Mouse (Mus musculus) midbrain, embryonic 14.5 days (tissue): ENCODE measurements at regions not wholly inside any gene's neighbourhood (a gene's known extent, or its start where the extent isn't known, plus 50 kb on each side); places are given as distances from the start of the nearest gene placed in this dataset.

ENCODE experiments used
- ATAC-seq: fragments of 200-750 bp; cut with Nextera tagmentation; 2 replicates; pipeline ENCODE4 v1.8.0; 2017; ENCODE audit warnings: moderate number of reproducible peaks, moderate library complexity; ENCODE audit not compliant: low FRiP score, low TSS enrichment
- DNase-seq: peaks from one replicate; pipeline ENCODE4 v3.0.0-alpha.2; 2015
- H3K27ac ChIP-seq: fragments of 300-500 bp; sonication (generic); replicated peaks from 2 replicates; pipeline ENCODE4 v1.5.1; 2014; ENCODE audit warnings: mild to moderate bottlenecking, low read depth, low read length, moderate library complexity
- H3K27me3 ChIP-seq: fragments of 300-500 bp; sonication (generic); 2 replicates; pipeline ENCODE4 v1.6.1; 2014; ENCODE audit warnings: low read length, control low read depth, mixed read lengths; ENCODE audit not compliant: control insufficient read depth, insufficient read depth
- H3K36me3 ChIP-seq: fragments of 300-500 bp; sonication (generic); 2 replicates; pipeline ENCODE4 v1.6.1; 2014; ENCODE audit warnings: low read length, control low read depth; ENCODE audit not compliant: control insufficient read depth, insufficient read depth
- H3K4me1 ChIP-seq: fragments of 300-500 bp; sonication (generic); 2 replicates; pipeline ENCODE4 v1.6.1; 2014; ENCODE audit warnings: mild to moderate bottlenecking, antibody characterized with exemption, low read length, control low read depth; ENCODE audit not compliant: control insufficient read depth, insufficient read depth
- H3K4me2 ChIP-seq: fragments of 300-500 bp; sonication (generic); 2 replicates; pipeline ENCODE4 v1.6.1; 2014; ENCODE audit warnings: mild to moderate bottlenecking, low read length, moderate library complexity
- H3K4me3 ChIP-seq: fragments of 300-500 bp; sonication (generic); replicated peaks from 2 replicates; pipeline ENCODE4 v1.5.1; 2014; ENCODE audit warnings: low read depth, low read length
- H3K9ac ChIP-seq: fragments of 300-500 bp; sonication (generic); replicated peaks from 2 replicates; pipeline ENCODE4 v1.6.1; 2014; ENCODE audit warnings: mild to moderate bottlenecking, low read length, moderate library complexity
- H3K9me3 ChIP-seq: fragments of 300-500 bp; sonication (generic); 2 replicates; pipeline ENCODE4 v1.6.1; 2016; ENCODE audit warnings: low read length, control low read depth, mixed read lengths; ENCODE audit not compliant: control insufficient read depth
- WGBS: fragments of 180-500 bp; shearing (Covaris S2); extraction: QIAGEN DNeasy Blood & Tissue Kit; methylation state at CpG from one replicate; pipeline ENCODE4 v1.1.7; 2014; 5-methylcytosine and 5-hydroxymethylcytosine counted together

- H3K4me3 ChIP-seq: no peak overlapping the region
- DNase-seq (no peak), ATAC-seq (no peak)
- no peaks in the 10 kb centered on the region for H3K4me1 ChIP-seq
- 91% methylated on average over 4 of the region's 4 CpGs for WGBS
- no peaks in the 10 kb centered on the region for H3K27me3 ChIP-seq
- no peaks in the 10 kb centered on the region for H3K9me3 ChIP-seq
- no peaks in the 10 kb centered on the region for H3K36me3 ChIP-seq
- no peak overlapping the region for H3K9ac ChIP-seq
- no peak overlapping the region for H3K27ac ChIP-seq
- no peak overlapping the region for H3K4me2 ChIP-seq
Observed at GRCm38 (mm10) chr15:37067326-37067725, 59.8 kb upstream of the Zfp706 start.

DNA sequence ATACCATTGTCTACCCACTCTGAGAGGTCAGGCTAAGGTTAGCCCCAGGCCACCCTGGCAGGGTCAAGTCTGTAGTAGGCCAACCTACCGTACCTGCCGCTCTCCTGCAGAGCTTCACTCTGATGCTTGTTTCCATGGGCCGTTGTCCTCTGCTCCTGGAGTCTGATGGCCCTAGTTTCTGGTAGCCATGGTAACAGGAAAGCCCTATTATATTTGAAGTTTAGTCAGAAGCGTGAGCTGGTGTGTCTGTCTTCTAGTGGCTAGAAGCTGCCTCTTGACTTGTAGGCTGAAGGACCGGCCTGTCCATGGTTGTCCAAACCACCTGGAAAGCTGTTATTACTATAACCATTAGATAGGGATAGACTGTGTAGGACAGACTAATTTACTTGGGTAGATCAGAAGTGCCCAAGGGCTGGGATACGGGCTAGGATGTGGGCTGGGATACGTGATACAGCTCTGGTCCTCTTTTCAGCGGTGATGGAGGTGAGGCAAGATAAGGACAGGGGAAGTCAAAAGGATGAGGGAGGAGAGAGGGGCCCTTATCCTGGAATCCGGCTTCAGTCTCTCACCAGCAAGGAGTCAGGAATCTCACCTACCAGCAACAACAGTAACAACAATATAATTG, 58.5 kb upstream of the Zfp706 start:
- Histone ChIP-seq H3K27ac (no peak overlapping the region), H3K4me2 (no peak overlapping the region), H3K27me3 (no peaks in the 10 kb centered on the region), H3K4me3 (no peak overlapping the region), H3K4me1 (no peaks in the 10 kb centered on the region), H3K9me3 (no peaks in the 10 kb centered on the region), H3K36me3 (no peaks in the 10 kb centered on the region), H3K9ac (no peak overlapping the region)
- WGBS: 77% methylated on average over 9 of the region's 9 CpGs
- DNase-seq (no peak), ATAC-seq (no peak)

DNA sequence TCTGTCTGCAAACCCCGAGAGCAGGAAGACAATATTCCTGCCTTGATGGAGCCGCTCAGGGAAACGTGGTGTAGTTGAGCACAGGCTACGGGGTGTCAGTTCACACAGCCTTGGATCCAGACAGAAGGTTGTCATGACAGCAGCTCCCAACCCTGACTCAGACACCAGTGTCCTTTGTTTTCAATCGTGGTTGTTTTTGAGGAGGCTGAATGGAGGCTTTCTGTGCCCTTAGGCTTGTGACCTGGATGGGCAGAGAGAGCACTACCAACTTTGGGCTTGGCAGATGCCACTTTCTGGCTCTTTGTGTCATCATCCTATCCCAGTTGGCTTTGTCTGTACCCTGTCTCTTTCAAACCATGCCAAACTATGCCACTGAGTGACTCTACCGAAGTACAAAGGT, 57.8 kb upstream of the Zfp706 start:
- WGBS: 67% methylated on average over 6 of the region's 6 CpGs

GRCm38 (mm10) chr15:37063781-37064383, 56.3 kb upstream of the Zfp706 start:
- Histone ChIP-seq H3K27ac (0 out of 2 replicates have a peak overlapping the region, but pooled peaks have one; percentile 8), H3K4me3 (no peak overlapping the region), H3K9ac (no peak overlapping the region), H3K36me3 (no peaks in the 10 kb centered on the region), H3K9me3 (no peaks in the 10 kb centered on the region), H3K27me3 (no peaks in the 10 kb centered on the region), H3K4me2 (no peak overlapping the region), H3K4me1 (no peaks in the 10 kb centered on the region)
- WGBS: 92% methylated on average over 6 of the region's 6 CpGs
- DNase-seq (no peak), ATAC-seq (no peak)

More for the DNA sequence above, 57.8 kb upstream of the Zfp706 start:
- ATAC-seq (no peak), DNase-seq (no peak)
- Histone ChIP-seq H3K9me3 (no peaks in the 10 kb centered on the region), H3K4me1 (no peaks in the 10 kb centered on the region), H3K27ac (no peak overlapping the region), H3K4me2 (no peak overlapping the region), H3K9ac (no peak overlapping the region), H3K36me3 (no peaks in the 10 kb centered on the region), H3K27me3 (no peaks in the 10 kb centered on the region), H3K4me3 (no peak overlapping the region)

GRCm38 (mm10) chr15:37062585-37062984, 55.0 kb upstream of the Zfp706 start:
- Histone ChIP-seq H3K4me1 (no peaks in the 10 kb centered on the region), H3K4me3 (no peak overlapping the region), H3K9ac (no peak overlapping the region), H3K27ac (no peak overlapping the region), H3K36me3 (no peaks in the 10 kb centered on the region), H3K4me2 (no peak overlapping the region), H3K9me3 (no peaks in the 10 kb centered on the region), H3K27me3 (no peaks in the 10 kb centered on the region)
- ATAC-seq: no peak
- WGBS: 86% methylated on average over 7 of the region's 7 CpGs
- peak; percentile 41 for DNase-seq

DNA sequence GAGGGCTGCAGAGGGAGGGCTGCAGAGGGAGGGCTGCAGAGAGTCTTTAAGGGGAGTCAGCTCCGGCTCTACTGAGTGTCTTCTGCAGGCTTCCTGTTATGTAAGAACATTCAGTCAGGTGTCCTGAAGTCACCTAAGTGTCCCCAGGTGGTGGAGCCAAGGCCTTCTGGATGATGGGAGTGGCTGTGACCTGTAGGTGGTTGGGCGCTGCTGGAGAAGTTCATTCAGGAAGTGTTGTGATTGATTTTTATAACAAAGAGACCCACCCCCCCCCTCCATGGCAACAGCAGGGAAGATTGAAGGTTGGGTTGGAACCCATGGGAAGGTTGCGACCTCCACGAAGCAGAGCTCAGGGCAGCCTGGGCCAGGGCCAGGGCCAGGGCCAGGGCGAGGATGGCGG, 53.9 kb upstream of the Zfp706 start:
- no peak for ATAC-seq
- 86% methylated on average over 6 of the region's 6 CpGs for WGBS

GRCm38 (mm10) chr15:37060831-37061230, 53.3 kb upstream of the Zfp706 start:
- H3K27me3 ChIP-seq: no peaks in the 10 kb centered on the region
- no peak for ATAC-seq

More for the DNA sequence above, 53.9 kb upstream of the Zfp706 start:
- no peak overlapping the region for H3K9ac ChIP-seq
- no peaks in the 10 kb centered on the region for H3K27me3 ChIP-seq
- no peak for DNase-seq
- no peaks in the 10 kb centered on the region for H3K9me3 ChIP-seq
- H3K4me3 ChIP-seq: no peak overlapping the region
- no peaks in the 10 kb centered on the region for H3K4me1 ChIP-seq
- H3K27ac ChIP-seq: no peak overlapping the region
- no peak overlapping the region for H3K4me2 ChIP-seq
- H3K36me3 ChIP-seq: no peaks in the 10 kb centered on the region

More at GRCm38 (mm10) chr15:37060831-37061230, 53.3 kb upstream of the Zfp706 start:
- Histone ChIP-seq H3K9ac (no peak overlapping the region), H3K4me1 (no peaks in the 10 kb centered on the region), H3K36me3 (no peaks in the 10 kb centered on the region), H3K4me2 (no peak overlapping the region), H3K27ac (no peak overlapping the region), H3K9me3 (no peaks in the 10 kb centered on the region), H3K4me3 (no peak overlapping the region)
- WGBS: 94% methylated on average over 6 of the region's 6 CpGs
- DNase-seq: no peak
